Mouse (Mus musculus) ZHBTc4 (cell line): ENCODE measurements around the gene Angel1.

Source experiments
- DNase-seq: peaks from one replicate; pipeline ENCODE4 v3.0.0-alpha.2; 2011; ENCODE audit warnings: low read depth, low spot score

The Angel1 gene

DNA sequence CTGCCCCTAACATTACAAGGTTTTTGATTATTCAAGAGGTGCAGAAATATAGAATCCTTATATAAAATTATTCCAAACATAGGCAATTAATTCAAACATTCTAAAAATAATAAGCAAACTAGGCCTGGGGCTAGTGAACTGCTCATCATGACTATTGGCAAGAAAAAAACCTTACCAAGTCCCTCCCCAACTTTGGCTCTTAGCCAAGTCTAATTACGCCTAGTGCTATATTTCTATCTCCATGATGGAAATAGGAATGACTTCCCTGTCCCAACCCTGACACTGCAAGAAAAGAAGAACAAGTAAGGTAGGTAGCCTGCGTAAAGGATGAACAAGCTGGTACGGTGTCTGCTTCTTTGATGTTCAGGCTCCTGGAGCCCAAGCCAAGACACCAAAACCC is 23.6 kb downstream of the Angel1 start:
- no peak for DNase-seq

GRCm38 (mm10) chr12:86701491-86701890 is 24.8 kb downstream of the Angel1 start:
- no peak for DNase-seq

- DNase-seq, result no peak
Observed at GRCm38 (mm10) chr12:86700927-86701310, 25.3 kb downstream of the Angel1 start.

DNA sequence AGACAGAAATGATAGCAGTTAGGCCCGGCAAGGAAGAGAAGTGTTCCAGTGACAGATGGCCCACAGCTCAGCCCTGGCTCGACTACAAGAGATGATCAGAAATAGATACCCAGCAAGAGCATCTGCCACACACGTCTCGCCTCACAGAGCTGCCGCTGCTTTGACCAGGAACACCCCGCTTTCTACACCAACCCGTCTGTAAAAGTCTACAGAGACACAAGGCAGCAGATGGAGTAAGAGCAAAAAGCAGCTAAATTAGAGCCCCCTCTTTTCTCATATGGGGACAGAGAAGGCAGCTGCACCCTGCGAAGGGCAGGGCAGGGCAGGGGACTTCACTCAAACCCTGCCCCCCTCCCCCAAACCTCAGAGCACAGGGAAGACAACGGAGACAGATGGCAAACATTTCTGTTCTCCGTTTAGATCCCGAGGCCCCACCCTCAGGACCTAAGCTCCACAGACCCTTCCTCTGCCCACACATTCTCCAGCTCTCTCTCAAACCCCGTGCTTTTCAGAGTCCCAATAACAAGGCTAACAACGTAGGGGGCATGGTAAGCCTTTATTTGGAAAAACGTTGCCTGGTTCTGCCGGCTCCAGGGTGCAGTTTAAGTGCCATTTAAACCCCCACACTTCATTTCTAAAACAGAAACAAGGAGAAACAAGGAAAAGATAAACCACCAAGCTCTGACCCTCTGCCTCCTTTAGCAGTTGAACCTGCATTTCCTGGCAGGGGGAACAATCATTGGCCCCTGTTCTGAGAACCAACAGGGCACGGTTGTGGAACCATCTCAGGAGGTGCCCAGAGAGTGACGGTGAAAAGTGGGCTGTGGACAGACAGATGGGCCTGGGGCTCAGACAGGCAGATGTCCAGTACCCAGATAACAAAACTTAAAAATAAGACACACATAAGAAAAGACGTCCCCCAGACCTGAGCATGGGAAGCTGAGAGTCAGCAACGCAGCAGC is 26.0 kb downstream of the Angel1 start:
- no peak for DNase-seq

- no peak for DNase-seq
Observed at GRCm38 (mm10) chr12:86698537-86698936, 27.7 kb downstream of the Angel1 start.

- DNase-seq, result no peak
Observed at GRCm38 (mm10) chr12:86697996-86698395, 28.3 kb downstream of the Angel1 start.

- no peak for DNase-seq
Observed at GRCm38 (mm10) chr12:86694441-86694840, 31.8 kb downstream of the Angel1 start.

- no peak for DNase-seq
Observed at GRCm38 (mm10) chr12:86693389-86693788, 32.9 kb downstream of the Angel1 start.

DNA sequence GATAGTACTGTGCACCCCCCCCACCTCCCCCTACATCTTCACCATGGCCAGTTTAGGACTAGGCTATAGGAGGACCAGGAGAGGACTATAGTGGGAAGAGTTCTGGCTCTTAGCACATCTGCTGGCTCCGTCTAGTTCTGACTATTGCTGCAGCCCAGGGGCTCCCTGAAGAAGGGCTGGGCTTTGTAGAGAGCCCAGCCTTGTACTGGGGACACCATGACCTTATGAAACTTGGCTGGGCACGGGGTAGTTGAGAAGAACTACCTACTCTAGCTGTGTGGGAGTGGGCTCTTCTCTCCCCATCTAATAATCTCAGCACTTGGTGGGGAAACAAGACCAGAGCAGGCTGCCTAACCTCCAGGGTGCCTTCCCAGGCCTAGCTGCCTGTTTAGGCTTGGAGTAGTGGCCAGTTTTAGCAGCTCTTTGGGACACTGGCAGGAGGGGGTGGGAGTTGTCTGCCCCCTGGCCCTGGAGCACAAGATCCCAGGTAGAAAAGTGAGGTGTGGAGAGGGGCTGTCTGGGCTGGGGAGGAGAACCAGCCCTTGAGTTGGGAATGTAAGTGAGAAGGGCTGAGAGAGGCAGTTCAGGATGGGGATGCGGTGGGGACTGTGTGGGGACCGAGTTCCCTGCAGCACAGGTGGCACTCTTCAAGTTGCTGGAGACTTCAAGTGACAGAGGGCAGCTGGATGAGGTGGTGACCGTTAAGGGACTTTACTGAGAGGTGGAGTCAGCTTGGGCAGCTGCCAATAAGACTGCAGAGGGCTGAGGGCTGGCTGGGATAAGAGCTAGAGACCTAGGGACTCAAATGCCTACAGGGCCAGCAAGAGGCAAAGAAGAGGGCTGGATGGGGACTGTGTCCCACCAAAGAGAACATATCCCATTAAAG is 33.5 kb downstream of the Angel1 start:
- DNase-seq, result no peak

- DNase-seq, result no peak
Observed at GRCm38 (mm10) chr12:86690700-86691485, 35.4 kb downstream of the Angel1 start.

DNA sequence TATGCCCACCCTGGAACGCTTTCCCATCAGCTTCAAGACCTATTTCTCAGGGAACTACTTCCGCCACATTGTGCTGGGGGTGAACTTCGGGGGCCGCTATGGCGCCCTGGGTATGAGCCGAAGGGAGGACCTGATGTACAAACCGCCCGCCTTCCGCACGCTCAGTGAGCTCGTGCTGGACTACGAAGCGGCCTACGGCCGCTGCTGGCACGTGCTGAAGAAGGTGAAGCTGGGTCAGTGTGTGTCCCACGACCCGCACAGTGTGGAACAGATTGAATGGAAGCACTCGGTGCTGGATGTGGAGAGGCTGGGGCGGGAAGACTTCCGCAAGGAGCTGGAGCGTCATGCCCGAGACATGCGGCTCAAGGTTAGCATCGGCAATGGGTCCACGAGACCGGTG is 37.3 kb downstream of the Angel1 start:
- DNase-seq, result peak; percentile 37

DNA sequence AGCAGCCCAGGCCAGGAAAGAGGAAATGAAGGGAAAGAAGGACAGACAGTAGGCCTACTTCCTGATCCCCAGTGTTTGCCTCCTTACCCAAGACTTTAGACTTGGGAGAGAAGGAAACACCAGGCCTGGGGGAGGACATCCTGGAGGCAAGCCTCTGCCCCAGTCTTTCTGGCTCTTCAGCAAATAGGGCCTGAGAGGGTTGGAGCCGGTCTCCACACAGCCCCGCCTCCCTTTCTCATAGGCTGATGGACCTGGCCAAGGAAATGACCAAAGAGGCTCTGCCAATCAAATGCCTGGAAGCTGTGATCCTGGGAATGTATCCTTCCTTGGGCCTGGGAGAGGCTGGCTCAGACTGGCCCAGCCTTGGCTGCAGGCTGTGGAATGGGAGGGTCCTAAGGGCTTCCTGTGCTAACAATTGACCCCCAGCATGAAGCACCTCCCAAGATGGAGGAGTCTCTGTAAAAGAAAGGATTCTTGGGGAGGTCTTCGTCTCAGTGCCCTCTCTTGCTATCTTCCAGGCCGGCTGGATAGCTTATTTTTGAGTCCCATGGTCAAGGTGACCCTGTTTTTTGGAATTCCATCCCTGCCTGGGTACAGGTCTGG is 38.2 kb downstream of the Angel1 start:
- peak; percentile 94 for DNase-seq

DNA sequence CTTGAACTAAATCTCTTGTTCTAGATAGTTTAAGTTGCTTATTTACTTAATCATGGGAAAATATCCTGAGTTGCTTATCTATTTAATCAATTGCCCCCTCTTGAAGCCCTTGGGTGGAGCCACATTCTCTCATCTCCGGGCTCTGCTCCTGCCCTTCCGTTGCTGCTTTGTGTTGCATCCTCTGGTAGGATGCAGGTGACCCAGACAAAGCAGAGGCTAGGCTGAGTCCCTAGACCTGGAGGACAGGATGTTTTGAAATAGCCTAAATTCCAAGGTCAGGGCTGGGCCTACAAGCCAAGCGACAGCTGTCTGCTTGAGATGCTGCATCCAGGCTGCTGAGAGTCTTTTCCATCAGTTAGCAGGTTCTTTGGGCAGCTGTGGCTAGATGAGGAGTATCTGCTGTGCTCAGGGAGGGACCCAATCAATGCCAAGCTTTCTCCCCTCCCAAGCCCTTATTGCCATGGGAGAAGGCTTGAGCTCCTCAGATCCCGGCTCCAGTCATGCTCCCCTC is 38.8 kb downstream of the Angel1 start:
- DNase-seq, result peak; percentile 86

DNA sequence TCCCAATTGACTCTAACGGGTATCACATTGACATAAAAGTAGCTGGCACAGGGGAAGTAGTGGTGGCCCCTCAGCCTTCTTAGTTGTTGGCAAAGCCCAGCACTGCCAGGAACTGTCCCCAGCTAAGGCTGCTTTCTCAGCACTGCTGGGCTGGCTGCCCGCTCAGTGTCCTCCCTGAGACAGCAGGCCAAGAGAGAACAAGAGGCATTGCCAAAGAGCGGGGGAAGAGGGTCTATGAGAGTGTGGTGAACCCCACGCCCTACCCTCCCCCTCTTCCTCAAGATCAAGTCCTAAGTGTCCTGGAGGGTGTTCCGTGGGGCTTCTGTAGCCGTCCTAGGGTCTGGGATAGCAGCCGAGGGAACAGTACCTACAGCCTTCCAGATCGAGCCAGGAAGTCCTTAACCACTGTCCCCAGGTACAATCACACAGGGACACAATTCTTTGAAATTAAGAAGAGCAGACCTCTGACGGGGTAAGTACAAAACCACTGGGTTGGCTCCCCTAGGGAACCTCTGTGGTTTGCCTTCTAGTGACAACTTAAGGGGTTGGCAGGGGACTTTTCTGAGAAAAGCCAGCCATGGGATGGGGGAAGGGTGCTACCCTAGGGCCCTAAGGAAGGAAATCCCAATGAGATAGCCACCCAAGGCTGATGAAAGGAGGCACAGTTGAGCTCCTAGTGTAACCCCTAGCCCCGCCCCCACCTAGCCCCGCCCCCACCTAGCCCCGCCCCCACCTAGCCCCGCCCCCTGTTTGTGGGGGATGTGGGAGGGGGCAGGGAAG is 39.5 kb downstream of the Angel1 start:
- no peak for DNase-seq

GRCm38 (mm10) chr12:86685275-86685674 is 41.0 kb downstream of the Angel1 start:
- DNase-seq, result no peak

GRCm38 (mm10) chr12:86683698-86684097 is 42.6 kb downstream of the Angel1 start:
- DNase-seq, result no peak

GRCm38 (mm10) chr12:86682178-86682577 is 44.1 kb downstream of the Angel1 start:
- DNase-seq, result no peak

- DNase-seq, result no peak
Observed at GRCm38 (mm10) chr12:86681626-86682025, 44.6 kb downstream of the Angel1 start.

GRCm38 (mm10) chr12:86680591-86681193 is 45.6 kb downstream of the Angel1 start:
- no peak for DNase-seq

- DNase-seq, result no peak
Observed at GRCm38 (mm10) chr12:86679991-86680491, 46.2 kb downstream of the Angel1 start.
